Mouse (Mus musculus) E14TG2a.4 (cell line): ENCODE measurements around the gene Itga9.

Source experiments
- H3K27me3 ChIP-seq: 2 replicates; pipeline ENCODE4 v1.6.1; 2014; ENCODE audit warnings: low read length, control low read depth; ENCODE audit not compliant: insufficient read depth
- H3K36me3 ChIP-seq: 2 replicates; pipeline ENCODE4 v1.6.1; 2014; ENCODE audit warnings: low read length, control low read depth; ENCODE audit not compliant: insufficient read depth
- H3K4me1 ChIP-seq: replicated peaks from 2 replicates; pipeline ENCODE4 v1.6.1; 2014; ENCODE audit warnings: low read depth, low read length, control low read depth
- H3K4me3 ChIP-seq: replicated peaks from 2 replicates; pipeline ENCODE4 v1.5.1; 2014; ENCODE audit warnings: mild to moderate bottlenecking, low read length
- H3K9me3 ChIP-seq: 2 replicates; pipeline ENCODE4 v1.6.1; 2014; ENCODE audit warnings: low read length, control low read depth
- CTCF ChIP-seq: conservative IDR thresholded peaks from 2 replicates; pipeline ENCODE4 v1.5.1; 2014; ENCODE audit warnings: low read length
- NANOG ChIP-seq: IDR thresholded peaks from 2 replicates; pipeline ENCODE4 v1.6.1; 2014; ENCODE audit warnings: borderline replicate concordance, low read length, mixed read lengths
- POU5F1 ChIP-seq: IDR thresholded peaks from 2 replicates; pipeline ENCODE4 v1.6.1; 2014; ENCODE audit warnings: low read length, borderline replicate concordance

The Itga9 gene

DNA sequence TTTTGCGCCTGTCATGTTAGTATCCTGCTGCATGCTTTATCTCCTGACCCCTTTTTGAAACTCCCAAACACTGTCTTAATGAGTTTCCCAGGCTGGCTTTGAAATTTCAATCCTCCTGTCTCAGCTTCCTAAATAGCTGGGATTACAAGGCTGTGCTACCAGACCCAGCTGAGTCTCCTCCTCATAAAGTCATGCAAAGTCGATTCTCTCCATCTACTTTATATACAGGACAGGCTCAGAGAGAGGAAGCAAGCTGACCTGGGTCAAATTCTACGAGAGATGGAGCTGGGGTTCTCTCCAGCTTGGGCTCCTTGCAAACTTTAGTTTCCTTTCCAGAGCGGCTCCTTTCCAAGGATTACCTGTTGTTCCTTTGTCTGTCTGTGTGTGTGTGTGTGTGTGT is 153.0 kb downstream of the Itga9 start:
- Histone ChIP-seq H3K36me3 (no peaks in the 10 kb centered on the region; the same call in 1 of the 2 replicates), H3K4me1 (peaks cover 5% of the 10 kb centered on the region; the same call in 1 of the 2 replicates)
- TF ChIP-seq CTCF (no peak), NANOG (no peak), POU5F1 (no peak)

DNA sequence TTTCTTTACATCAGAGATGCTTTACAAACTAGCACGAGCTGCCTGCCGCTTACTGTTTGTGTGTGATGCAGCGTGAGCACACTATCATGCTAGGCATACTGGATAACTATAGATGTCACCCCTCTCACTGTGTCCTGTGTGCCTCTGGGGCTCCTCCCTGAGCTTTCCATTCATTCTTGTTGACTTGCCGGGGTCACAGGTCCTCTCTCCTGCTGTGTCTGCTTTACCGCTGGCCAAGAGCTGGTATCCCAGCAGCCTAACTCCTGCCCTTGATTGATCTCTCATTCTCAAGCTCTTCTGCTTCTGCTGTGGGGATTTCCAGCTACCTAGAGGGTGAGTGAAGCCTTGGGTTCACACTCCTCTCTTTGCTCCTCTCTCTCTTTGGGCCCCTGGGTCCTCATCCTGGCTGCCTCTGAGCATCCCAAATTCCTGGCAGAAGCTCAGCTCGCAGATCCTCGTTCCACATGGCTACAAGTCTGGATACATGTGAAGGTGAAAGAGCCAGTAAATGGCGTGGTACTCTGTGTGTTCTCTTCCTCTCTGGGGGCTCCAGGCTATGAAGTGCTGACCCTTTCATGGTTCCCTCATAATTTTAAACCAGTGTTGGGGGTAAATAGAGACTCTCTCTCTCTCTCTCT is 155.6 kb downstream of the Itga9 start:
- 0 out of 2 replicates have a peak, but pooled peaks cover 5% of the 10 kb centered on the region for H3K4me1 ChIP-seq
- peaks cover 7% of the 10 kb centered on the region for H3K9me3 ChIP-seq
- H3K36me3 ChIP-seq: no peaks in the 10 kb centered on the region; the same call in 1 of the 2 replicates
- no peak overlapping the region for H3K4me3 ChIP-seq
- TF ChIP-seq NANOG (no peak), POU5F1 (no peak), CTCF (no peak)
- H3K27me3 ChIP-seq: no peaks in the 10 kb centered on the region

More for the DNA sequence above, 153.0 kb downstream of the Itga9 start:
- no peaks in the 10 kb centered on the region for H3K27me3 ChIP-seq
- peaks cover 7% of the 10 kb centered on the region for H3K9me3 ChIP-seq
- H3K4me3 ChIP-seq: no peak overlapping the region

- H3K36me3 ChIP-seq: no peaks in the 10 kb centered on the region; the same call in 1 of the 2 replicates
- TF ChIP-seq CTCF (no peak), NANOG (no peak), POU5F1 (no peak)
These were observed 156.3 kb downstream of the Itga9 start for GRCm38 (mm10) chr9:118762759-118763158.

GRCm38 (mm10) chr9:118763203-118763602 is 156.7 kb downstream of the Itga9 start:
- H3K36me3 ChIP-seq: no peaks in the 10 kb centered on the region; the same call in 1 of the 2 replicates
- peaks cover 7% of the 10 kb centered on the region for H3K9me3 ChIP-seq
- no peak overlapping the region for H3K4me3 ChIP-seq
- H3K27me3 ChIP-seq: no peaks in the 10 kb centered on the region
- TF ChIP-seq NANOG: no peak
- no peak for TF ChIP-seq CTCF
- no peak for TF ChIP-seq POU5F1
- peaks cover 12% of the 10 kb centered on the region for H3K4me1 ChIP-seq

More at GRCm38 (mm10) chr9:118762759-118763158, 156.3 kb downstream of the Itga9 start:
- no peak overlapping the region for H3K4me3 ChIP-seq
- H3K27me3 ChIP-seq: no peaks in the 10 kb centered on the region
- H3K4me1 ChIP-seq: peaks cover 8% of the 10 kb centered on the region
- peaks cover 7% of the 10 kb centered on the region for H3K9me3 ChIP-seq

DNA sequence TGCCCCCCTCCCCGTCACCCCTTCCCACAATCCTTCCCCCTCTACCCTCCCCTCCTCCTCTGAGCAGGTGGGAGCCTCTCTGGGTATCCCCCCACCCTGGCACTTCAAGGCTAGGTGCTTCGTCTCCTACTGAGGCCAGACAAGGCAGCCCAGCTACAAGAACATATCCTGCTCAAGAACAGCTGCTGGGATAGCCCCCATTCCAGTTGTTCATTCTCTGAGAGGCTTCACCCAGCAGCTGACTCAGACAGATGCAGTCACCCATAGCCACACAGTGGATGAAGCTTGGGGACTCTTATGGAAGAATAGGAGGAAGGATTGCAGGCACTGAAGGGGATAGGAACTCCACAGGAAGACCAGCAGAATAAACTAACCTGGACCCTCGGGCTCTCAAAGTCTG is 157.2 kb downstream of the Itga9 start:
- TF ChIP-seq NANOG (no peak), POU5F1 (no peak)
- Histone ChIP-seq H3K4me3 (no peak overlapping the region), H3K27me3 (no peaks in the 10 kb centered on the region), H3K36me3 (no peaks in the 10 kb centered on the region; the same call in 1 of the 2 replicates), H3K4me1 (peaks cover 16% of the 10 kb centered on the region), H3K9me3 (peaks cover 7% of the 10 kb centered on the region)

- Histone ChIP-seq H3K36me3 (no peaks in the 10 kb centered on the region; the same call in 1 of the 2 replicates), H3K4me3 (no peak overlapping the region), H3K9me3 (peaks cover 7% of the 10 kb centered on the region), H3K27me3 (no peaks in the 10 kb centered on the region), H3K4me1 (peaks cover 22% of the 10 kb centered on the region)
- no peak for TF ChIP-seq POU5F1
- TF ChIP-seq CTCF: no peak
- TF ChIP-seq NANOG: no peak
These were observed 158.6 kb downstream of the Itga9 start for GRCm38 (mm10) chr9:118765059-118765458.

DNA sequence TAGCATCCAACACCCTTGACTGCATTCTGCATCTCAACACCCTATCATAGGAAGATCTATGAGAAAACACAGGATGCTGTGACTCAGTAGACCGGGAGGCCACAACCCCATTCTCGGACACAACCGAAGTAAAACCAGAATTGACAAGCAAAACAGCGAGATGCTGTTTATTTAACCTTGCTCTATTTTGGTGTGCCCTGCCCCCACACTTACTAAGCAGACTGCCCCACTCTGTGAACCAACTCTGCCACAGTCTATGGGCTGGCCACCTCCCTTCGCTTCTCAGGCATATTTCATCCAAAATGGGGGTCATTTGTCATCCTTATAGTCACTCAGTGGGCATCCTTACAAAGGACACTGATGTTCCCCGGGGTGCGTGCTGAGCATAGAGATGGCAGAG is 160.5 kb downstream of the Itga9 start:
- Histone ChIP-seq H3K9me3 (no peaks in the 10 kb centered on the region), H3K36me3 (no peaks in the 10 kb centered on the region; the same call in 1 of the 2 replicates), H3K27me3 (no peaks in the 10 kb centered on the region), H3K4me3 (no peak overlapping the region), H3K4me1 (peaks cover 20% of the 10 kb centered on the region)
- TF ChIP-seq CTCF (no peak), POU5F1 (no peak)

- H3K9me3 ChIP-seq: no peaks in the 10 kb centered on the region
- H3K4me1 ChIP-seq: peaks cover 17% of the 10 kb centered on the region
- no peak overlapping the region for H3K4me3 ChIP-seq
- TF ChIP-seq CTCF (no peak), NANOG (no peak), POU5F1 (no peak)
- no peaks in the 10 kb centered on the region; the same call in 1 of the 2 replicates for H3K36me3 ChIP-seq
- H3K27me3 ChIP-seq: no peaks in the 10 kb centered on the region
These were observed 162.1 kb downstream of the Itga9 start for GRCm38 (mm10) chr9:118768596-118768995.
